Mouse (Mus musculus): Measurements from ENCODE around the gene Fnbp1. TPM values are rescaled to one million over a fixed set of nuclear protein-coding genes. Genes with fewer than 3 reads are reported as not detected.

The Fnbp1 gene
- total RNA-seq, 1 experiment from 2014 or later: 53.0 TPM

- no peak for DNase-seq
Measured at GRCm38 (mm10) chr2:31124694-31125093, 17.1 kb downstream of the Fnbp1 start.

- no peak for DNase-seq
Measured at GRCm38 (mm10) chr2:31123493-31123892, 18.3 kb downstream of the Fnbp1 start.

- DNase-seq: no peak
Measured at GRCm38 (mm10) chr2:31122806-31123205, 19.0 kb downstream of the Fnbp1 start.

DNA sequence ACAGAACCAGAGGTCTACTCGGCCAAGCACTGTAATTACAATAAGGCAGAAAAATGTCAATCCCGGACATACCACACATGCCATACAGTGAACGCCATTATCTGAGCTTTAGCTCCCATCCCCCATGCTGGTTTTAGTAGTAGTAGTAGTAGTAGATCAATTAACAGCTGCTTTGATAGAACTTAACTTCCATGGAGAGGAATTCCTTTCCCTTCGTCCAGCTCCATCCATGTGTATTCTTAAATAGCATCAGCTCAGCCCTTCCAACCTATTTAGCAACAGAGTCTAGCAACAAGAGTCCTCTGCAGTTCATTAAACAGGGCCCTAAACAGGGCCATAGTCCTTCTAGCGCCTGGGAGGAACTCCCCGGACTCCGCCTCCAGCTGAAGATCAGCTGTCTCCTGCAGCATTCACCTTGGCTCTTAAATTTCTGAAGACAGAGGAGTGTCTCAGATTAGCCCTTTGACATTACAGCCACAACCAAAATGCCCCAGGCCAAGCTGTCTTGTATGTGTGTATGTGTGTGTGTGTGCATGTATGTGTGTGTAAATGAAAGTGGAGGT is 20.6 kb downstream of the Fnbp1 start:
- no peak for DNase-seq

DNA sequence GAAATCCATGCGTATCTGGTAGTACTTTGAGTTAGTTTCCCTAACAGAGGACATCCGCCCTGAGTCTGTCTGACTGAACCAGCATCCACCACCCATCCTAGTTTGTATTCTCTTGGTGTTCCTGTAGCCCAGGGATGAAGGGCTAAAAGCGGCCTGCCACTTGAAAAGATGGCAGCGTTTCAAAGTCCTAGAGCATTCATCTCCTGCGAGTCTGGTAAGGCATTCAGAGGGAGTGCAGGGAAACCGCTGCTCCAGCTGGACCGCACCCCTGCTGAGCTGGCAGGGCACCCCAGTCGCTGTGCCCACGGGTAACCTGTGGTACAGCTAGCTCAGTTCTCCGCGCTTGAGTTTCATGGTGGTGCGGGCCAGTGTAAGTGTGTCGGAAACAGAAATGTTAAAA is 22.0 kb downstream of the Fnbp1 start:
- DNase-seq: no peak

- DNase-seq: no peak
Measured at GRCm38 (mm10) chr2:31118639-31119380, 23.0 kb downstream of the Fnbp1 start.

GRCm38 (mm10) chr2:31118211-31118610 is 23.6 kb downstream of the Fnbp1 start:
- no peak for DNase-seq

GRCm38 (mm10) chr2:31115943-31116731 is 25.7 kb downstream of the Fnbp1 start:
- DNase-seq: no peak

DNA sequence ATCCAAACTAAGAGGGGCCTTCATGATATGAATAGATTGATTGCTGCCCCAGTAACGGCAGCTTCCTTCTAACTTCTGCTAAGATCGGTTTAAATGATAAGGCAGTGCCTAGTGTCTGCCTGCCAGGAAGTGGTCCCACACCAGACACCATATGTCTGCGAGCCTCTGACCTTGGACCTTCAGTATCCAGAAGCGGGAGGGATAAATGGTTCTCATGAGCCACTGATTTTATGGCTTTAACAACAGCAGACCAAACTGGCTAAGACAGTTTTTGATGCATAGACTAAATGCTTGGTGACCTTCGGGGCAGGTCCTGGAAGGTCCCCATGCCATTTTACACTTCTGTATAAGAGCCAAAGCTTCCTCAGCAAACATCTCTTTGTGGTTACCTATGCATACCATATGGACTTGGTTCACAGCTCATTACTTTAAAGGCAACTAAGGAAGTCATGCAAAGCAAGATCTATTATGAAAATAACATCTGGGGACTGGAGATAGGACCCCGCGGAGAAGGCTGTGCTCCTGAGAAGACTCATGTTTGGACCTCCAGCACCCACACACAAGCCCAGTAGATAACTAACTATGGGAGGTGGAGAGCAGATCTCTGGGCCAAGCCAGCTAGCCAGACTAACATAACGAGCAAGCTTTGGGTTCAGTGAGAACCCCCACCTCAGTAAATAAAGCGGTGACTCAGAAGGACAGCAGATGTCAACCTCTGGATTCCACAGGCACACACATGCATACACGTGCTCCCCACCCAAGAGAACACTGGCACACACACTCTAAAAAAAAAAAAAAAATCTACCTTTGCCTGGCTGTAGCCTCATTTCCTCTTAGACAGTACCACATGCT is 26.5 kb downstream of the Fnbp1 start:
- DNase-seq: no peak

- DNase-seq: no peak
Measured at GRCm38 (mm10) chr2:31114205-31114604, 27.6 kb downstream of the Fnbp1 start.

DNA sequence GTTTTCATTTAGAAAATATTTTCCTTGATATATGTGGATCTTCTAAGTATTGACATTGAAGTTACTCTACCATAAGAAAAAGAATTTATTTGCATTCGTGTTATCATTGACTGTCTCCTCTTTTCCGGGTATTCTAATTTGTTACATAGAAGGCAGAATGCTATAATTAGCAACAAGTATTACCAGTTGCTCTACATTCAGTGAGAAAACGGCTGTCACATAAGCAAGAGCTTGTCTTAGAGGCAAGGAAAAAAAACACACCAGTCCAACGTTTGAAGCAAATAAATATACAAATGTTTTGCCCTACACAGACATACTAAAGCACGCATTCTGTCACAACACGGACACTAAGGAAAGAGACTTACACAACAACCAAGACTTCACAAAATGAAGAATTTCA is 30.1 kb downstream of the Fnbp1 start:
- DNase-seq: no peak

- no peak for DNase-seq
Measured at GRCm38 (mm10) chr2:31109960-31110548, 31.8 kb downstream of the Fnbp1 start.

DNA sequence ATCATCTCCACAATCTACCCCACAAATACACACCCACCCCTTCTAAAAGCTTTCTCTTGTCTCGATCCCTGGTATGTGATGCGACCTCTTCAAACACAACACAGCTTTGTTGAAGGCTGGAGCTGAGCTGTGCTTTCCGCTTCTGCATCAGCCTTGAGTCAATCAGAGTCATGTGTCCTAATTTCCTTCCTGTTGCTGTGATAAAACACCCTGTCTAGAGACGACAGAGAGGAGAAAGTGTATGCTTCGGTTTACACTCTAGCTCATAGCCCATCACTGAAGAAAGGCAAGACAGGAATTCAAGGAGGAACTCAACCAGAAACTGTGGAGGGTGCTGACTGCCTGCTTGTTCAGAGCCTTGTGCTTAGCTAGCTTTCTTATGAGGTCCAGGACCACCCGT is 33.6 kb downstream of the Fnbp1 start:
- DNase-seq: no peak

GRCm38 (mm10) chr2:31106621-31107320 is 35.0 kb downstream of the Fnbp1 start:
- DNase-seq: peak; percentile 56

DNA sequence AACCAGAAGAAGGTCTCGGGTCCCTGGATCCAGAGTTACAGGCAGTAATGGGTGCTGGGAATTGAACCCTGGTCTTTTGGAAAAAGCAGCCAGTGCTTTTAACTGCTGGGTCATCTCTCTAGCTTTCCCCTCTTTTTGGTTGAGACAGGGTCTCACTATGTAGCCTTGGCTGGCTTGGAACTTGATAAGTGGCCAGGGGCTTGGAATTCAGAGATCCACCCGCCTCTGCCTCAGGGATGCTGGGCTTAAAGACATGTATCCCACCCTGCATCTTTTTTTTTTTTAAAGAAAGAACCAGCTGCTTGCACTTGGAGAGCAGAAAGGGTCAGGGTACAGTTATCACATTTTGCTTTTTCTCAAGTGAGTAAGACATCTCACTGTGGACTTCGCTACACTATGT is 35.8 kb downstream of the Fnbp1 start:
- DNase-seq: no peak

- DNase-seq: no peak
Measured at GRCm38 (mm10) chr2:31105279-31105678, 36.5 kb downstream of the Fnbp1 start.

- DNase-seq: no peak
Measured at GRCm38 (mm10) chr2:31103321-31103720, 38.5 kb downstream of the Fnbp1 start.

- DNase-seq: no peak
Measured at GRCm38 (mm10) chr2:31101285-31101684, 40.5 kb downstream of the Fnbp1 start.

GRCm38 (mm10) chr2:31099079-31099478 is 42.7 kb downstream of the Fnbp1 start:
- DNase-seq: no peak

DNA sequence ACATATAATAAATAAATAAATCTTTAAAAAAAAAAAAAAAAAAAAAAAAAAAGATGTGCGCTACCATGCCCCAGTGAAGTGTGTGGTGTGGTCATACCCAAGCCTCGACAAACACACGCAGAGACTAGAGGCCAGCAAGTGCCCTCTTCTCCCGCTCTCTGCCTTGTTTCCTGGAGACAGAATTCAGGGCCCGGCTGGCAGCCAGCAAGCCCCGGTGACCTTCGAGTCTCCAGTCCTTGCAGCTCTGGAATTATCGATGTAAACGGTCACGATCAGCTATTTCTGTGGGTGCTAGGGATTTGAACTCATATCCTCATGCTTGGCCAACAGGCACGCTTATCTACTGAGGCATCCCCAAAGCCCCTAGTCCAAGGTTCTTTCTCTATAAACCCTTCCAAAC is 43.2 kb downstream of the Fnbp1 start:
- no peak for DNase-seq

GRCm38 (mm10) chr2:31097276-31097675 is 44.5 kb downstream of the Fnbp1 start:
- no peak for DNase-seq
